Mouse (Mus musculus) liver, embryonic 14.5 days (tissue): ENCODE measurements around the gene Art4. TPM values are rescaled to one million over a fixed set of nuclear protein-coding genes. Genes with fewer than 3 reads are reported as not detected.

ENCODE experiments used
- ATAC-seq: fragments of 200-750 bp; cut with Nextera tagmentation; 2 replicates; pipeline ENCODE4 v1.8.0; 2017; ENCODE audit warnings: moderate number of reproducible peaks, mild to moderate bottlenecking, moderate library complexity; ENCODE audit not compliant: insufficient read depth
- DNase-seq, 3 experiments: peaks; one replicate each; pipeline ENCODE4 v3.0.0-alpha.2; 2012 to 2013; ENCODE audit warnings: low read depth in 3 of 3, low spot score in 3 of 3
- H3K27ac ChIP-seq: fragments of 300-500 bp; sonication (generic); 2 replicates; pipeline ENCODE4 v1.5.1; 2014; ENCODE audit warnings: moderate library complexity, mild to moderate bottlenecking, control low read depth, inconsistent platforms
- H3K27me3 ChIP-seq: fragments of 300-500 bp; sonication (generic); 2 replicates; pipeline ENCODE4 v1.6.1; 2014; ENCODE audit warnings: mild to moderate bottlenecking, low read length, moderate library complexity; ENCODE audit not compliant: control insufficient read depth, insufficient read depth
- H3K36me3 ChIP-seq: fragments of 300-500 bp; sonication (generic); replicated peaks from 2 replicates; pipeline ENCODE4 v1.6.1; 2014; ENCODE audit warnings: low read depth; ENCODE audit not compliant: control insufficient read depth, insufficient read depth
- H3K4me1 ChIP-seq, 2 experiments: fragments of 200-500 bp in 1 of 2; fragments of 300-500 bp in 1 of 2; sonication (generic) in 1 of 2; replicated peaks; 2 replicates each; pipeline ENCODE4 v1.6.1; 2012 to 2014; ENCODE audit warnings: antibody characterized with exemption in 1 of 2, inconsistent platforms in 1 of 2, low read length in 1 of 2; ENCODE audit not compliant: control insufficient read depth in 2 of 2, insufficient read depth in 2 of 2
- H3K4me2 ChIP-seq: fragments of 300-500 bp; sonication (generic); 2 replicates; pipeline ENCODE4 v1.6.1; 2014; ENCODE audit warnings: low read depth, mild to moderate bottlenecking, control low read depth, moderate library complexity
- H3K4me3 ChIP-seq, 2 experiments: fragments of 200-500 bp in 1 of 2; fragments of 300-500 bp in 1 of 2; sonication (generic) in 1 of 2; 2 replicates each; pipeline ENCODE4 v1.5.1; 2012 to 2014; ENCODE audit warnings: low read depth in 2 of 2, low read length in 2 of 2, mild to moderate bottlenecking in 2 of 2, control low read depth in 1 of 2, inconsistent platforms in 1 of 2, moderate library complexity in 1 of 2; ENCODE audit not compliant: insufficient read depth in 1 of 2
- H3K9ac ChIP-seq: fragments of 300-500 bp; sonication (generic); replicated peaks from 2 replicates; pipeline ENCODE4 v1.6.1; 2014; ENCODE audit warnings: mild to moderate bottlenecking, control low read depth, moderate library complexity
- H3K9me3 ChIP-seq: fragments of 300-500 bp; sonication (generic); 2 replicates; pipeline ENCODE4 v1.6.1; 2016; ENCODE audit warnings: low read length, mixed read lengths; ENCODE audit not compliant: control insufficient read depth
- CTCF ChIP-seq: IDR thresholded peaks from 2 replicates; pipeline ENCODE4 v1.5.1; 2016; ENCODE audit warnings: antibody characterized with exemption, low read depth, control low read depth
- EP300 ChIP-seq: IDR thresholded peaks from 2 replicates; pipeline ENCODE4 v1.6.1; 2016; ENCODE audit warnings: antibody characterized with exemption, low read depth
- WGBS: fragments of 180-500 bp; shearing (Covaris S2); extraction: QIAGEN DNeasy Blood & Tissue Kit; methylation state at CpG from one replicate; pipeline ENCODE4 v1.1.7; 2014; ENCODE audit not compliant: insufficient replicate concordance; 5-methylcytosine and 5-hydroxymethylcytosine counted together
- polyA plus RNA-seq, 2 experiments: library from polyadenylated mRNA; depleted of rRNA in 1 of 2; stranded (reverse) in 1 of 2; unstranded in 1 of 2; fragments of >200 nt; fragmentation: Nextera tagmentation in 1 of 2; extraction: Ambion mirVana in 1 of 2; gene quantifications; 2 replicates each; pipeline versions ENCODE4 v1.2.1 to v1.2.3; 2012 to 2014

Art4 gene
- polyA plus RNA-seq, 2 experiments, result 20.3 to 23.3 TPM

DNA sequence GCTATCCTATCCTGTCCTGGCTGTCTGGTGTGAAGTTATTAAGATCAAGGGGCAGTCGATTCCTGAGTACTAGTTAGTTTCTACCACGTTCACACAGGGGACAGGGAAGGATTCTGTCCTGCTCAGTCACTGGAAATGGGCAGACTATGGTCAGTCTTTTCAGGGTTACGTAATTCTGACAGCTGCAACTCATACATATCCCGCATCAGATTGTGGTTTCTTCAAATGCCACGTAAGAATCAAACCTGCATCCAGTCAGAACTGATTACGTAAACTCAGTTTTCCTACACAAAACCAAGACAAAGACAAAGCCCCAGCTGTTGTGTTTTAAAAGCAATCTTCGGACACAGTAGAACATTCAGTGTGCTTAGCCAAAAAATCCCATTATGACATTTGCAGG, 42.2 kb downstream of the Art4 start:
- Histone ChIP-seq H3K27ac (no peak overlapping the region), H3K27me3 (no peaks in the 10 kb centered on the region), H3K4me1 (peaks cover 1 to 2% of the 10 kb centered on the region in 2 experiments), H3K4me2 (no peak overlapping the region), H3K9ac (no peak overlapping the region), H3K4me3 (no peak overlapping the region), H3K9me3 (no peaks in the 10 kb centered on the region), H3K36me3 (peaks cover 82% of the 10 kb centered on the region)
- no peak for TF ChIP-seq EP300
- no peak for TF ChIP-seq CTCF
- ATAC-seq, result no peak
- no peak for DNase-seq
- 82% methylated on average over 7 of the region's 7 CpGs for WGBS

DNA sequence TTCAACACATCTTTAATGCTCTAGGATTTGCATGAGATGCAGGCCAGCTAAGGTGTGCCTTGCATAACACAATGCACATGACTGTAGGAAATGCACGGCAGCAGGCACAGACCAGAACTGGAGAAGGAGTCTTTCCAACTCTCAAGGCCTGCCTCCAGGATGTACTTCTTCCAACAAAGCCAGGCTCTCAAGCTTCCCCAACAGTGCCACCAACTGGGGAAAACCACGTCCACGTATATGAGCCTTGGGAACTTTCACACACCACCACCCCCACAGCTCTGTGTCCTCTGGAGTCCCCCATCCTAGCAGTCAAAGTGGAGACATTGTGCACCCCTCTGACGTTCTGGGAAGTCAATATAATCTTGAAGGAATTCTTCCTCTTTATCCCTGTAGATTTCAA, 44.4 kb downstream of the Art4 start:
- peak; percentile 46 for TF ChIP-seq CTCF
- TF ChIP-seq EP300, result no peak
- peaks cover 10 to 11% of the 10 kb centered on the region in 2 experiments for H3K4me1 ChIP-seq
- ATAC-seq (no peak), DNase-seq (no peak)
- 49% methylated on average over 4 of the region's 4 CpGs for WGBS
- H3K27me3 ChIP-seq, result no peaks in the 10 kb centered on the region
- H3K36me3 ChIP-seq, result peaks cover 61% of the 10 kb centered on the region
- no peak overlapping the region for H3K9ac ChIP-seq
- no peak overlapping the region for H3K27ac ChIP-seq
- H3K4me2 ChIP-seq, result no peak overlapping the region
- H3K4me3 ChIP-seq, result no peak overlapping the region
- no peaks in the 10 kb centered on the region for H3K9me3 ChIP-seq

DNA sequence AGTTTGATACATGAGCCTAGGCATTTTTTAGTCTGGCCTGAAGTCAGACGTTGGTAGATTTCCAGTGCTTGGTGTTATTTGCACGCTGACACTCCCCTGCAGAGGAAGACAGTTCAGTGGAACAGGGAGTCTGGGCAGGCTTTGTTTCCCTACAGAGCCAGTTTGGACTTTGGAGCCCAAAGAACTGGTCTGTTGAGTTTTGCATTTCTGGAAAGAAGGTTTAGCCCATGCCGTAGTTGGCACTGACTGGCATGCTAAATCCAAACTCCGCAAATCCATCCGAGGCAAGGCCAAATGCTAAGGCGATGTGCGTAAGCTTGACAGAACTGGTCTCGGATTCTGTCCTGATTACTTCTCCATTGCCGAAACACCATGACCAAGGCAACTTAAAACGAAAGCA, 46.3 kb downstream of the Art4 start:
- ATAC-seq (no peak), DNase-seq (no peak)
- TF ChIP-seq EP300 (no peak), CTCF (no peak)
- Histone ChIP-seq H3K9me3 (no peaks in the 10 kb centered on the region), H3K27me3 (no peaks in the 10 kb centered on the region), H3K27ac (no peak overlapping the region), H3K36me3 (peaks cover 42% of the 10 kb centered on the region), H3K9ac (no peak overlapping the region), H3K4me1 (peaks cover 21 to 25% of the 10 kb centered on the region in 2 experiments), H3K4me3 (no peak overlapping the region), H3K4me2 (no peak overlapping the region)
- WGBS, result 78% methylated on average over 10 of the region's 10 CpGs

DNA sequence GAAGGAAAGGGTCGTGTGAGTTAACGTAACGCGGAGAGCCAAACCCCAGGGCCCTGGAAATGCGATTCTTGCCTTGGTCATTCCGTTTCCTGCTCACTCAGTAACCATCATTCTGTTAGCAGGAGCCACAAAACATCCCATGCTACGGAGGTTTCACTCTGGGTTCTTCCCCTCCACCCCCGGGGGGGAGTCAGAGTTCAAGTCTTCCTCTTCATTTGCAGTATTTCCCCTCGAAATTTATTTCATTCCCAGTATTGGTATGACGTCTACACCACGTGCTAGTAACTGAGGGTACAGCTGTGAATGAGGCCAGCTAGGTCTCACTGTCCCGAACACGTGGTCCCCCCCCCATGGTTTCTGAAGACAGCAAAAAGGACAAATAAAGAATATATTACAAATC, 47.9 kb downstream of the Art4 start:
- WGBS, result 33% methylated on average over 13 of the region's 13 CpGs
- Histone ChIP-seq H3K36me3 (peaks cover 29% of the 10 kb centered on the region), H3K9ac (peak overlapping the region; percentile 90)

DNA sequence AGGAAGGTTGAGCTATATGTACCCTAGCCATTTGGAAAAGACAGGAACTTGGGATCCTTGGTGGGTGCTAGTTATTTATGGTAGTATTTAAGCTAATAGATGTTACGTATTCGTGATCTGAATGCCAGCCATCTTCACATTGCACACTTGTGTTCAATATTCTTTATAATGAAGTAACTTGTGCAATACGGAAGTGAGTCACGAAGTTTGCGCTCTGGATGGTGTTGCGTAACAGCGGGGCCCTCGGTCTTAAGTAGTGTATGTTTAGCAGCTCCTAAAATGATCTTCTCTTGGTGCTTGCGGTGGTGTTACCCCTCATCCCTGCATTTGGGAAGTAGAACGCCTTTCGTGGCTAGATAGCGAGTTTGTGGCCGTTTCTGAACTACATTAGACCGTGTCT, 48.5 kb downstream of the Art4 start:
- Histone ChIP-seq H3K4me1 (peaks cover 30 to 32% of the 10 kb centered on the region in 2 experiments), H3K27ac (peak overlapping the region; percentile 0), H3K27me3 (no peaks in the 10 kb centered on the region), H3K9me3 (no peaks in the 10 kb centered on the region), H3K4me2 (peak overlapping the region; percentile 88), H3K9ac (peak overlapping the region; percentile 90), H3K36me3 (peaks cover 23% of the 10 kb centered on the region), H3K4me3 (peak overlapping the region; percentile 75 to 78)
- under 1% methylated on average over 14 of the region's 14 CpGs for WGBS
- ATAC-seq, result no peak
- DNase-seq, result peak; percentile 49 to 63 (median 60)
- no peak for TF ChIP-seq EP300
- no peak for TF ChIP-seq CTCF

More for the DNA sequence above, 47.9 kb downstream of the Art4 start:
- TF ChIP-seq EP300 (no peak), CTCF (no peak)
- H3K27me3 ChIP-seq, result no peaks in the 10 kb centered on the region
- no peaks in the 10 kb centered on the region for H3K9me3 ChIP-seq
- H3K27ac ChIP-seq, result peak overlapping the region; percentile 0
- ATAC-seq (no peak), DNase-seq (no peak)
- peak overlapping the region; percentile 88 for H3K4me2 ChIP-seq
- H3K4me3 ChIP-seq, result peak overlapping the region; percentile 75 to 78
- peaks cover 28 to 32% of the 10 kb centered on the region in 2 experiments for H3K4me1 ChIP-seq
